Mouse (Mus musculus) frontal cortex, postnatal 14 days (tissue): ENCODE measurements around the gene Gp9.

Source experiments
- DNase-seq, 2 experiments: peaks; one replicate each; pipeline ENCODE4 v3.0.0; 2022; ENCODE audit warnings: low spot score in 2 of 2

Gene Gp9

DNA sequence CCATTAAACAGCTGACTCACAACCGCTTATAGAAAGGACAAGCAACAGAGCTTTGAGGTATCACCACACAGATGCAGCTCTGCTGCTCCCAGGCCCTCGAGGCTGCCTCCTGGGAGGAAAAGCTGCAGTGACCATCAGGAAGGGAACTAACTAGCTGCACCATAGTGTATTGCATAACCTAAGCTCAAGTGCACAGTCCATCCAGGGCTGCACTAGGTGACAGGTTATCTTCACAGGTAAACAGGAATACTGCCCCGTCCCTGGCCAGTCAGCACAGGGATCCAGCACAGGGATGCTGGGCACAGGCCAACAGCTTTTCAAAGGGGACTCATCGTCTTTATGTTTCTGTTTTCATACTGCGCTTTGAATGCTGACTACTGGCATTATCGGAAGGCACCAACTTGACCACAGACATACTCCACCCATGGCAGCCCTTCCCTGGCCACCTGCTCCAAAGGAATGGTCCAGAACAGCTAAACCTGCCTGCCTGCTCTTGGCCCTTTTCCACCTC, 31.8 kb downstream of the Gp9 start:
- DNase-seq = no peak

DNA sequence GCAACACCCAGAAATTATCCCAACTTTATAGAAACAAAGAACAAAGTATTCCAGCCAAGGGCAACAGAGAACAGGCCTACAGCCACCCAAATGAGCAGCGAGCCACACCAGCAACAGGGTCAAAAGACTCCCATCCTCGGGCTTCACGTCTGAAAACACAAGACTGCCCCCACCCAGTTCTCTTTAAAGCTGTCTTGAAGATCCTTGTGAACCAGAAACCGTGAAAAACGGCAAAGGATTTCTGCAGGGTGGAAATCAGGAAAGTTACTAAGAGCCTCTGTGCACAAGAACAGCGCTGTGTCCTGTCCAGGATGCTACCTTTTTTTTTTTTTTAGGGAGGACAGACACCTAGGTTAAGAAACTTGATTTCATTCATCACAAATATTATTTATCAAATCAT, 32.4 kb downstream of the Gp9 start:
- DNase-seq = no peak

DNA sequence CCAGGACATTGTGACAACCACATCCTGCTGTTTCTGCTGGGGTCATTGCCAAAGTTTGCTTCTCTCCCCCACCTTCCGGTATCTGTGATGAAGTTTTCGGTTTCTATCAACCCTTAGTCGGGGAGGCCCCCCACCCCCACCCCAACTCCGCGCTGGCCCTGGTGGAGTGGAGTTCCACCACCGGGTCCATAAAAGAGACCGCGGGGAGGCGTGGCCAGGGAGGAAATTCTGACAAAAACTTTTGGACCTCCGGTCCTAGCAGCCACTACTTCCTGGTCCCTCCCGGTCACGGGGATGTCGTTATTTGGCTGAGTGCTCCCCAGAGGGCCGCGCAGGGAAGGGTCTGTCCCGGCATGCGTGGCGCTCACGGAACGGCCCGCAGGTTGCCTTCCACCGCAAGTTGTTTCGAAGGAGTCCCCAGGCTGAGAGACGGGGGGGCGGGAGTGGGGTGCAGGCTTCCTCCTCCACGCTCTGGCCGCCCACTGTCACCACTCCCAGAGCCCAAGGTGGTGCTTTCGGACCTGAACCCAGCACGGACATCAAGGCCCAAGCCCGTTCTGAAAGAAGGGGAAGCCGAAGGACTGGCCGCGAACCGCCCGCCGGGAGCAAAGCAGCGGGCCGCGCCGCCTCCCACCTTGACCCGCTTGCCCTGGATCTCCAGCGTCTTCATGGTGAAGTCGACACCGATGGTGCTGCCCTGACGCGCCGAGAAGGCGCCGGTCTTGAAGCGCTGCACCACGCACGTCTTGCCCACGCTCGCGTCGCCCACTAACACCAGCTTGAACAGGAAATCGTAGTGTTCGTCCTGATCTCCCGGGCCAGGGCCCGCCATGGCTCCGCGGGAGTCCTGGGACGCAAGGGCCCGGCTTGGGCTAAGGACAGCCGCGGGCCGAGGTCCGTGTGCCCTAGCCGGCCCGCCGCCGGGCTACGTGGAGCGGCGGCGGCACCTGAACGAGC, 33.1 kb downstream of the Gp9 start:
- DNase-seq = peak; percentile 33

DNA sequence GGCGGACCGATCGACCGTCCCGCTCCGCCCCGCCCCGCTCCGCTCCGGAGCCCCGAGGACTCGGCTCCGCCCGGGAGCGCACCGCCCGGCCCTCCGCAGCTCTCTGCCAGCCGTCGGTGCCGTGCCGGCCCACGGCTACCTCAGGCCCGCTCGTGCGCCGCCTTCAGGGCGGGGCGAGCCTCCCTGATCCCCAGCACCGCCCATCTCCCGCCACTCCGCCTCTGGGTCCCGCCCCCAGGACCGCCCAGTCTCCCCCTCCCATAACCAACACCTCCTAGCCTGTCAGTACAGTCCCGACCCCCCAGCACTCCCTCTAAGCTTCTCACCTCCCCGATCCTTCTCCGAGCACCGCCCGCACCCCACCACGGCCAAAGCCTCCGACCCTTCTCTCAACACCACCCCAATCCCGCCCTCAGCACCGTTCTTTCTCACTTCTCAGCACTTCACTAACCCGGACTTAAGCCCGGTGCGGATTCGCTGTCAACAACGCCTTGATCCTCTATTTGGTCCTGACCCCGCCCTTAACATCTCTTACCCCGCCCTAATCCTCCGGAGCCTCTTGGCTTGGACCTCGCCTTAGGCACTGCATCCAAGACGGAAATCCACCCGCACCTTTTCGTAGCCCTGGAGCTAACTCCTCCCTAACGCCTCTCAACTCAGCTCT, 33.9 kb downstream of the Gp9 start, which contains the start of gene Rab43:
TSS of gene Rab43 (minus strand) at position 490 of the 664 bp plus-strand sequence.
- peak; percentile 74 to 81 for DNase-seq

DNA sequence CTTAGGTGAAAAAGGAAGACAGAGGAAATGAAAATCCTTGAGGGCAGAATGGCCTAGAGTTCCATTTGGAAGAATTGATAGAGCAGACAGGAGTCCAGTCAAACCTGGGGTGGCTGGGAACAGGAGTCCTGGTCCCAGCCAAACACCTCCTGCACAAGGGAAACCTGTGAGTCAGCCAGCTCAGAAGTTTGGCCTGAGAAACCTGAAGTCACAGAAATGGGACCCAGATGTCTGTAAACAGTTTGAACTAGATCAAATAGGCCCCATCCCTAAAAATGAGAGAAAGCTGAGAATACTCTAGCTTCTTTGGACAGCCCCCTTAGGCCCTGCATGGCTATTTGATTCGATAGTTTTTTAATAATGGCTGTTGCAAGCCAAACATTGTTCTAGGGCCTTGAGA, 34.8 kb downstream of the Gp9 start:
- no peak for DNase-seq

DNA sequence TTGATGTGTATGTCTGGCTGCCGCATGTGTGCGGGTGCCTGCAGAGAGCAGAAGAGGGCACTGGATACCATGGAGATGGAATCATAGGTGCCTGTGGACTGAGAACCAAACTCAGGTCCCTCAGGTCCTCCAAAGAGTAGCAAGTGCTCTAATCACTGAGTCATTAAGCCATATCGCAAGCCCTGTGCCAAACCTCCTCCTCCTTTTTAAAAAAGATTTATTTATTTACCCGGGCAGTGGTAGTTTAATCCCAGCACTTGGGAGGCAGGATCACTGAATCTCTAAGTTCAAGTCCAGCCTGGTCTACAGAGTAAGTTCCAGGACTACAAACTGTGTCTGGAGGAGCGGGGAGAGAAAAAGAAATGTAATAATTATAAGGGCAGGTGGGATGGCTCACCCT, 36.6 kb downstream of the Gp9 start:
- no peak for DNase-seq

DNA sequence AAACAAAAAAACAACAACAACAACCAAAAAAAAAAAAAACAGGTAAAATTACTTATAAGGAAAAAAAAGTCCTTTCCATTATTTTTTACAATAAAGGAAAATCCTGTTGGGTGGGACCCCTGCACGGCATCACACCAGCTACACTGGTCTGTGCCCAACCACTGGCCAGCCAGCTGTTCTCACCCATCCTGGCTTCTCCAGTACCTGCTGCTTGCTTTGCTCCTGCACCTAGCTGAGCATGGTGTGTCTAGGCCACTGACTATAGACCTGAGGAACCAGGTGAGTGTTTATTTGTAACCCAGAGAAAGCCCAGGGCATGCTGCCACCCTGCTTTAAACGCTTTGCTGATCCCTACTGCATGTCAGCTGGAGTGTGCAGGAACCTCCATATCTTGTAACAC, 42.5 kb downstream of the Gp9 start:
- no peak for DNase-seq
